Mouse (Mus musculus): Measurements from ENCODE around the gene Fcer1g. TPM values are rescaled to one million over a fixed set of nuclear protein-coding genes. Genes with fewer than 3 reads are reported as not detected.
"Not testable (repeated sequence)": the region's sequence is repeated elsewhere in the genome, so short reads cannot be mapped to it uniquely, and the experiment has no call there.

The Fcer1g gene
- polyA plus RNA-seq, 1 experiment from 2014 or later: 12.7 TPM

- peak overlapping the region; percentile 95 for H3K27ac ChIP-seq (replicated peaks)
- H3K36me3 ChIP-seq: peaks cover 31% of the 10 kb centered on the region
- H3K9me3 ChIP-seq (replicated peaks): no peaks in the 10 kb centered on the region
- peaks cover 66% of the 10 kb centered on the region for H3K4me1 ChIP-seq
- peak overlapping the region; percentile 88 for H3K4me3 ChIP-seq
- no peak for DNase-seq (ENCODE audit: low spot score)
- WGBS: 11% methylated on average over 13 of the region's 13 CpGs
- peaks cover 4% of the 10 kb centered on the region; the same call in 1 of the 2 replicates for H3K27me3 ChIP-seq (ENCODE audit: low read depth, poor library complexity, severe bottlenecking)
Measured at GRCm38 (mm10) chr1:171247453-171247841, 13.3 kb upstream of the Fcer1g start.

GRCm38 (mm10) chr1:171246709-171247452, 12.7 kb upstream of the Fcer1g start:
- Histone ChIP-seq H3K27ac (replicated peaks) (peak overlapping the region; percentile 95), H3K9me3 (replicated peaks) (no peaks in the 10 kb centered on the region), H3K36me3 (peaks cover 37% of the 10 kb centered on the region), H3K27me3 (ENCODE audit: low read depth, poor library complexity, severe bottlenecking) (peaks cover 4% of the 10 kb centered on the region; the same call in 1 of the 2 replicates), H3K4me3 (peak overlapping the region; percentile 88), H3K4me1 (peaks cover 60% of the 10 kb centered on the region)
- peak; percentile 97 for DNase-seq (ENCODE audit: low spot score)
- WGBS: under 1% methylated on average over 41 of the region's 41 CpGs

GRCm38 (mm10) chr1:171245353-171245752, 11.2 kb upstream of the Fcer1g start:
- H3K27ac ChIP-seq (replicated peaks): no peak overlapping the region
- peak overlapping the region; percentile 88; the same call in 1 of the 2 replicates for H3K4me3 ChIP-seq
- peaks cover 45% of the 10 kb centered on the region for H3K4me1 ChIP-seq
- H3K27me3 ChIP-seq (ENCODE audit: low read depth, poor library complexity, severe bottlenecking): no peaks in the 10 kb centered on the region
- WGBS: 92% methylated on average over 8 of the region's 8 CpGs
- H3K9me3 ChIP-seq (replicated peaks): no peaks in the 10 kb centered on the region
- DNase-seq (ENCODE audit: low spot score): no peak
- peaks cover 52% of the 10 kb centered on the region for H3K36me3 ChIP-seq

- 83% methylated on average over 12 of the region's 12 CpGs for WGBS
- not testable (repeated sequence) for DNase-seq (ENCODE audit: low spot score); H3K4me3 ChIP-seq; H3K27me3 ChIP-seq (ENCODE audit: low read depth, poor library complexity, severe bottlenecking); H3K27ac ChIP-seq (replicated peaks); H3K9me3 ChIP-seq (replicated peaks)
- peaks cover 86% of the 10 kb centered on the region for H3K36me3 ChIP-seq
- H3K4me1 ChIP-seq: peaks cover 17% of the 10 kb centered on the region
Measured at GRCm38 (mm10) chr1:171241952-171242351, 7.8 kb upstream of the Fcer1g start.

- no peak for DNase-seq (ENCODE audit: low spot score)
- WGBS: 97% methylated on average over 10 of the region's 10 CpGs
- Histone ChIP-seq H3K4me1 (peaks cover 11% of the 10 kb centered on the region), H3K9me3 (replicated peaks) (no peaks in the 10 kb centered on the region), H3K4me3 (no peak overlapping the region), H3K27me3 (ENCODE audit: low read depth, poor library complexity, severe bottlenecking) (no peaks in the 10 kb centered on the region), H3K36me3 (peaks cover 96% of the 10 kb centered on the region), H3K27ac (replicated peaks) (no peak overlapping the region)
Measured at GRCm38 (mm10) chr1:171240911-171241310, 6.7 kb upstream of the Fcer1g start.

GRCm38 (mm10) chr1:171239992-171240744, 6.0 kb upstream of the Fcer1g start:
- WGBS: 84% methylated on average over 15 of the region's 15 CpGs
- no peaks in the 10 kb centered on the region for H3K27me3 ChIP-seq (ENCODE audit: low read depth, poor library complexity, severe bottlenecking)
- H3K4me3 ChIP-seq: no peak overlapping the region
- H3K4me1 ChIP-seq: peaks cover 5% of the 10 kb centered on the region; the same call in 1 of the 2 replicates
- H3K36me3 ChIP-seq: peaks cover 97% of the 10 kb centered on the region
- H3K9me3 ChIP-seq (replicated peaks): no peaks in the 10 kb centered on the region
- no peak overlapping the region for H3K27ac ChIP-seq (replicated peaks)
- DNase-seq (ENCODE audit: low spot score): no peak

GRCm38 (mm10) chr1:171238463-171238862, 4.3 kb upstream of the Fcer1g start:
- no peak overlapping the region for H3K27ac ChIP-seq (replicated peaks)
- peaks cover 5% of the 10 kb centered on the region; the same call in 1 of the 2 replicates for H3K4me1 ChIP-seq
- no peak overlapping the region for H3K4me3 ChIP-seq
- DNase-seq (ENCODE audit: low spot score): peak; percentile 57
- no peaks in the 10 kb centered on the region for H3K27me3 ChIP-seq (ENCODE audit: low read depth, poor library complexity, severe bottlenecking)
- H3K9me3 ChIP-seq (replicated peaks): no peaks in the 10 kb centered on the region
- WGBS: 71% methylated on average over 14 of the region's 14 CpGs
- H3K36me3 ChIP-seq: peaks cover 100% of the 10 kb centered on the region

GRCm38 (mm10) chr1:171237438-171237837, 3.3 kb upstream of the Fcer1g start:
- peaks cover 92% of the 10 kb centered on the region for H3K36me3 ChIP-seq
- H3K9me3 ChIP-seq (replicated peaks): no peaks in the 10 kb centered on the region

GRCm38 (mm10) chr1:171235791-171236190, 1.6 kb upstream of the Fcer1g start:
- 91% methylated on average over 4 of the region's 4 CpGs for WGBS
- Histone ChIP-seq H3K36me3 (peaks cover 76% of the 10 kb centered on the region), H3K4me1 (peaks cover 10% of the 10 kb centered on the region), H3K9me3 (replicated peaks) (no peaks in the 10 kb centered on the region), H3K4me3 (no peak overlapping the region), H3K27me3 (ENCODE audit: low read depth, poor library complexity, severe bottlenecking) (no peaks in the 10 kb centered on the region), H3K27ac (replicated peaks) (no peak overlapping the region)
- no peak for DNase-seq (ENCODE audit: low spot score)

More at GRCm38 (mm10) chr1:171237438-171237837, 3.3 kb upstream of the Fcer1g start:
- H3K4me1 ChIP-seq: peaks cover 5% of the 10 kb centered on the region; the same call in 1 of the 2 replicates
- H3K4me3 ChIP-seq: no peak overlapping the region
- H3K27ac ChIP-seq (replicated peaks): no peak overlapping the region
- no peak for DNase-seq (ENCODE audit: low spot score)
- no peaks in the 10 kb centered on the region for H3K27me3 ChIP-seq (ENCODE audit: low read depth, poor library complexity, severe bottlenecking)
- 75% methylated on average over 6 of the region's 6 CpGs for WGBS

- Histone ChIP-seq H3K27me3 (ENCODE audit: low read depth, poor library complexity, severe bottlenecking) (no peaks in the 10 kb centered on the region), H3K9me3 (replicated peaks) (no peaks in the 10 kb centered on the region), H3K36me3 (peaks cover 63% of the 10 kb centered on the region), H3K4me1 (peaks cover 23% of the 10 kb centered on the region), H3K4me3 (no peak overlapping the region), H3K27ac (replicated peaks) (no peak overlapping the region)
- DNase-seq (ENCODE audit: low spot score): no peak
- WGBS: 94% methylated on average over 4 of the region's 4 CpGs
Measured at GRCm38 (mm10) chr1:171234538-171234937, 373 bp upstream of the Fcer1g start.

GRCm38 (mm10) chr1:171232800-171233730, 1.1 kb downstream of the Fcer1g start:
- H3K4me3 ChIP-seq: no peak overlapping the region
- peaks cover 48% of the 10 kb centered on the region for H3K36me3 ChIP-seq
- H3K27me3 ChIP-seq (ENCODE audit: low read depth, poor library complexity, severe bottlenecking): no peaks in the 10 kb centered on the region
- no peaks in the 10 kb centered on the region for H3K9me3 ChIP-seq (replicated peaks)
- H3K4me1 ChIP-seq: peaks cover 33% of the 10 kb centered on the region
- H3K27ac ChIP-seq (replicated peaks): no peak overlapping the region
- 83% methylated on average over 12 of the region's 12 CpGs for WGBS
- no peak for DNase-seq (ENCODE audit: low spot score)

GRCm38 (mm10) chr1:171232348-171232747, 1.8 kb downstream of the Fcer1g start:
- H3K27ac ChIP-seq (replicated peaks): no peak overlapping the region
- peaks cover 29% of the 10 kb centered on the region for H3K4me1 ChIP-seq
- DNase-seq (ENCODE audit: low spot score): no peak
- peaks cover 41% of the 10 kb centered on the region for H3K36me3 ChIP-seq
- WGBS: 87% methylated on average over 5 of the region's 5 CpGs
- no peaks in the 10 kb centered on the region for H3K9me3 ChIP-seq (replicated peaks)
- H3K27me3 ChIP-seq (ENCODE audit: low read depth, poor library complexity, severe bottlenecking): no peaks in the 10 kb centered on the region
- H3K4me3 ChIP-seq: no peak overlapping the region
